Mouse (Mus musculus): ENCODE data around the gene Myh7b. TPM values are rescaled to one million over a fixed set of nuclear protein-coding genes. Genes with fewer than 3 reads are reported as not detected.

The Myh7b gene
- polyA plus RNA-seq, 1 experiment from 2014 or later: 12.4 TPM

- Histone ChIP-seq H3K27ac (peak overlapping the region; percentile 48; the same call in 1 of the 2 replicates), H3K4me1 (peaks cover 73% of the 10 kb centered on the region), H3K9me3 (no peaks in the 10 kb centered on the region), H3K27me3 (ENCODE audit: insufficient read depth, poor library complexity, severe bottlenecking) (peaks cover 98% of the 10 kb centered on the region), H3K36me3 (peaks cover 100% of the 10 kb centered on the region), H3K4me3 (no peak overlapping the region)
- 35% methylated on average over 20 of the region's 20 CpGs for WGBS
- DNase-seq (ENCODE audit: low spot score): no peak
Observed at GRCm38 (mm10) chr2:155630153-155630552, 19.1 kb downstream of the Myh7b start.

DNA sequence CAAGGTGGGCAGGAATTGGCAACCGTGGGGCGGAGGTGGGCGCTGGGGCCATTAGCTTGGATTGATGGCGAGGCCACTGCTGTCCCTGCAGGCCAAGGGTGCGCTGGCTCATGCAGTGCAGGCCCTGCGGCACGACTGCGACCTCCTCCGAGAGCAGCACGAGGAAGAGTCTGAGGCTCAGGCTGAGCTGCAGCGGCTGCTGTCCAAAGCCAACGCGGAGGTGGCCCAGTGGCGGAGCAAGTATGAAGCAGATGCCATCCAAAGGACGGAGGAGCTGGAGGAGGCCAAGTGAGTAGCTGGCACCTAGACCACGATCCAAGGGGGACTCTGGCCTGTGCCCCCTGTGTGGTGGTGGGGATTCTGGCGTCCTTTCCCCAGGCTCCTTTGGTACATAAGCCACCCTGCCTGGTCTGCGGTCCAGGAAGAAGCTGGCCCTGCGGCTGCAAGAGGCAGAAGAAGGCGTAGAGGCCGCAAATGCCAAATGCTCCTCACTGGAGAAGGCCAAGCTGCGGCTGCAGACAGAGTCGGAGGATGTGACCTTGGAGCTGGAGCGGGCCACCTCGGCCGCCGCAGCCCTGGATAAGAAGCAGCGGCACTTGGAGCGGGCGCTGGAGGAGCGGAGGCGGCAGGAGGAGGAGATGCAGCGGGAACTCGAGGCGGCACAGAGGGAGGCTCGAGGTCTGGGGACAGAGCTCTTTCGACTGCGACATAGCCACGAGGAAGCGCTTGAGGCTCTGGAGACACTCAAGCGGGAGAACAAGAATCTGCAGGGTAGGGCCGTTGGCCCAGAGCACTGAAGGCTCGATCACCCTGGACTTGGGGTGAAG lies 19.8 kb downstream of the Myh7b start:
- H3K9me3 ChIP-seq: no peaks in the 10 kb centered on the region
- 21% methylated on average over 43 of the region's 43 CpGs for WGBS
- no peak overlapping the region for H3K4me3 ChIP-seq
- no peak for DNase-seq (ENCODE audit: low spot score)
- H3K27ac ChIP-seq: peak overlapping the region; percentile 48; the same call in 1 of the 2 replicates
- H3K27me3 ChIP-seq (ENCODE audit: insufficient read depth, poor library complexity, severe bottlenecking): peaks cover 91% of the 10 kb centered on the region
- peaks cover 74% of the 10 kb centered on the region for H3K4me1 ChIP-seq
- H3K36me3 ChIP-seq: peaks cover 100% of the 10 kb centered on the region

DNA sequence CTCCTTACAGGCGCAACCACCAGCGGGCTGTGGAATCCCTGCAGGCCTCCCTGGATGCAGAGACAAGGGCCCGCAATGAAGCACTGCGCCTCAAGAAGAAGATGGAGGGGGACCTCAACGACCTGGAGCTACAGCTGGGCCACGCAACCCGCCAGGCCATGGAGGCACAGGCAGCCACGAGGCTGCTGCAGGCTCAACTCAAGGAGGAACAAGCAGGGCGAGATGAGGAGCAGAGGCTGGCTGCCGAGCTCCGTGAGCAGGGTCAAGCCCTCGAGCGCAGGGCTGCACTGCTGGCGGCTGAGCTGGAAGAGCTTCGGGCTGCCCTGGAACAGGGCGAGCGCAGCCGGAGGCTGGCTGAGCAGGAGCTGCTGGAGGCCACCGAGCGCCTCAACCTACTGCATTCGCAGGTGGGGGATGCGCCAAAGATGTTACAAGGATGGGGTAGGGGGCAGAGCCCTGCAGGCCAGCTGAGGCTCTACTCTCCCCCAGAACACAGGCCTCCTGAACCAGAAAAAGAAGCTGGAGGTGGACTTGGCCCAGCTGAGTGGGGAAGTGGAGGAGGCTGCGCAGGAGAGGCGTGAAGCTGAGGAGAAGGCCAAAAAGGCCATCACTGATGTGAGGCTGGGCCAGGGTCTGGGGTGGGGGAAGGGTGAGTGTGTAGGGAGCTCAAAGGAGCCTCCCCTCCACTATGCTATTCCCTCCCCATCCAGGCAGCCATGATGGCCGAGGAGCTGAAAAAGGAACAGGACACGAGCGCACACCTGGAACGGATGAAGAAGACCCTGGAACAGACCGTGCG lies 21.3 kb downstream of the Myh7b start:
- Histone ChIP-seq H3K27me3 (ENCODE audit: insufficient read depth, poor library complexity, severe bottlenecking) (peaks cover 76% of the 10 kb centered on the region), H3K36me3 (peaks cover 100% of the 10 kb centered on the region), H3K4me1 (peaks cover 64% of the 10 kb centered on the region), H3K4me3 (no peak overlapping the region), H3K27ac (no peak overlapping the region), H3K9me3 (no peaks in the 10 kb centered on the region)
- DNase-seq (ENCODE audit: low spot score): no peak
- 73% methylated on average over 30 of the region's 30 CpGs for WGBS

DNA sequence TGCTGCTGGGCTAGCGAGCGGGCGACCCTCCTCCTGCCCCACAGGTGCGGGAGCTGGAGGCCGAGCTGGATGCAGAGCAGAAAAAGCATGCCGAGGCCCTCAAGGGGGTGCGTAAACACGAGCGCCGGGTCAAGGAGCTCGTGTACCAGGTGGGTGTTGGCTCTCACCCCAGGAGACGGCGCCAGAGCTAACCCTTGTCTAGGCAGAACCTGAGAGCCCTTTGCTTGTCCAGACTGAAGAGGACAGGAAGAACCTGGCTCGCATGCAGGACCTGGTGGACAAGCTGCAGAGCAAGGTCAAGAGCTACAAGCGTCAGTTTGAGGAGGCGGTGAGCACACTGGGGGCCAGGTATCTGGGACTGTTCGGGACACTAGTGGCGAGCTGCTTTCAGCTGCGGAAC lies 22.1 kb downstream of the Myh7b start:
- WGBS: 65% methylated on average over 19 of the region's 19 CpGs
- Histone ChIP-seq H3K4me1 (peaks cover 62% of the 10 kb centered on the region), H3K27me3 (ENCODE audit: insufficient read depth, poor library complexity, severe bottlenecking) (peaks cover 68% of the 10 kb centered on the region), H3K27ac (no peak overlapping the region), H3K9me3 (no peaks in the 10 kb centered on the region), H3K36me3 (peaks cover 100% of the 10 kb centered on the region), H3K4me3 (no peak overlapping the region)
- DNase-seq (ENCODE audit: low spot score): no peak

GRCm38 (mm10) chr2:155633731-155634130 lies 22.7 kb downstream of the Myh7b start:
- Histone ChIP-seq H3K36me3 (peaks cover 100% of the 10 kb centered on the region), H3K4me3 (no peak overlapping the region), H3K9me3 (no peaks in the 10 kb centered on the region), H3K27ac (no peak overlapping the region), H3K27me3 (ENCODE audit: insufficient read depth, poor library complexity, severe bottlenecking) (peaks cover 62% of the 10 kb centered on the region), H3K4me1 (peaks cover 59% of the 10 kb centered on the region)
- WGBS: 85% methylated on average over 9 of the region's 9 CpGs
- no peak for DNase-seq (ENCODE audit: low spot score)

DNA sequence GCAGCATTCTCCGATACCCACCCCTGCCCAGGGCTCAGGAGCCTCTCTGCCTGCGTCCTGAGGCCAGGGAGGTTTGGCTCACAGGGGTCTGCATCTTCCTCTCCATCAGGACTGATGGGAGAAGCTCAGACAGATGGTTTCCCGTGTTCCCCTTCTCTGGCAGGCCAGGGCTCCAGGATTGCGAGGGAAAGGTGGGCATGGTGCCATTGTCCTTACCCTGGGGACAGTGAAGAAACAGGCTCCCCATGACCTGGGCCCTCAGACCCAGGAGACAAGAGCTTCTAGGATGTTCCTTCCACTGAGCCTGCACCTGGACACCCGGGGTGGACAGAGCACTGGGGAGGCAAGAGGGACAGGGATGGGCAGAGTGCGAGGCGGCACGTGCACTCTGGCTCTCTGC lies 23.6 kb downstream of the Myh7b start:
- peaks cover 51% of the 10 kb centered on the region for H3K4me1 ChIP-seq
- no peak overlapping the region for H3K4me3 ChIP-seq
- peak overlapping the region; percentile 48; the same call in 1 of the 2 replicates for H3K27ac ChIP-seq
- peaks cover 54% of the 10 kb centered on the region for H3K27me3 ChIP-seq (ENCODE audit: insufficient read depth, poor library complexity, severe bottlenecking)
- WGBS: 82% methylated on average over 8 of the region's 8 CpGs
- DNase-seq (ENCODE audit: low spot score): no peak
- peaks cover 100% of the 10 kb centered on the region for H3K36me3 ChIP-seq
- no peaks in the 10 kb centered on the region for H3K9me3 ChIP-seq

- no peak overlapping the region for H3K27ac ChIP-seq
Observed at GRCm38 (mm10) chr2:155635961-155636360, 24.9 kb downstream of the Myh7b start.

DNA sequence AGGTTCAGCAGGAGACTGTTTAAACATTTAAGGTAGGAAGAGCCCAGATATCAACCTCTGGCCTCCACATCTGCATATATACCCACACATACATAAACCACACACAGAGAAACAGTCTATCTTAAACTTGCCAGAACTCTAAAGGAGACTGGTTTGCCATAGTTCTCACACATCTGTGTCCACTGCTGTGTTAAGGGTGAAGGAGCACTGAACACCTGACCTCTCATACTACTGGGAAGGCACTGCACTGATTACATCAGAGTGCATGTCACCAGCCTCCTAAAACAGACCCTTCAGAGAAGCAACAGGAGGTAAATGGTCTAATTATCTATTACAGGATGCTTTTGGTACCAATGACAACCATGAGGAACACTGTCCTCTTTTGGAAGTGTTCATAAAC lies 25.9 kb downstream of the Myh7b start:
- Histone ChIP-seq H3K36me3 (peaks cover 100% of the 10 kb centered on the region), H3K27me3 (ENCODE audit: insufficient read depth, poor library complexity, severe bottlenecking) (peaks cover 31% of the 10 kb centered on the region), H3K27ac (no peak overlapping the region), H3K4me1 (peaks cover 28% of the 10 kb centered on the region), H3K9me3 (no peaks in the 10 kb centered on the region), H3K4me3 (no peak overlapping the region)
- no peak for DNase-seq (ENCODE audit: low spot score)

More at GRCm38 (mm10) chr2:155635961-155636360, 24.9 kb downstream of the Myh7b start:
- H3K4me1 ChIP-seq: peaks cover 37% of the 10 kb centered on the region
- H3K27me3 ChIP-seq (ENCODE audit: insufficient read depth, poor library complexity, severe bottlenecking): peaks cover 40% of the 10 kb centered on the region
- H3K9me3 ChIP-seq: no peaks in the 10 kb centered on the region
- no peak for DNase-seq (ENCODE audit: low spot score)
- no peak overlapping the region for H3K4me3 ChIP-seq
- 93% methylated on average over 8 of the region's 8 CpGs for WGBS
- peaks cover 100% of the 10 kb centered on the region for H3K36me3 ChIP-seq

DNA sequence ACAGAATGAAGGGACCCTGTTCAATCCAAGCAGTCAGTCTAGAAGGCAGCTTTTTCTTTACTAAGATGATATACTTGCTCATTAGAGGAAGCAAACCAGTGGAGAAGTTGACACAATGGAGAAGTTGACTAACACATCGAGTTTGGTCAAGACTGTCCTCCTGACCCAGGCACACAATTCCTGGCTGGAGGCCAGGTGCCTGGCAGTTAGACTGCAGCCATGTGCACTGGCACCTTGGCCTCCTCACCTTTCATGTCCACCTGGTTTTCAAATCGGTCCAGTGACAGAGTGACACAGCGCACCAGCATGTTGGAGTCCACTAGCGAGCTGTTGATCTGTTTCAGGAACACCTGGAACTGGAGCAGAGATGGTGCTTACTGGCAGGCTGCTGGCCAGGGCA lies 26.4 kb downstream of the Myh7b start:
- H3K36me3 ChIP-seq: peaks cover 100% of the 10 kb centered on the region
- H3K27me3 ChIP-seq (ENCODE audit: insufficient read depth, poor library complexity, severe bottlenecking): peaks cover 25% of the 10 kb centered on the region

DNA sequence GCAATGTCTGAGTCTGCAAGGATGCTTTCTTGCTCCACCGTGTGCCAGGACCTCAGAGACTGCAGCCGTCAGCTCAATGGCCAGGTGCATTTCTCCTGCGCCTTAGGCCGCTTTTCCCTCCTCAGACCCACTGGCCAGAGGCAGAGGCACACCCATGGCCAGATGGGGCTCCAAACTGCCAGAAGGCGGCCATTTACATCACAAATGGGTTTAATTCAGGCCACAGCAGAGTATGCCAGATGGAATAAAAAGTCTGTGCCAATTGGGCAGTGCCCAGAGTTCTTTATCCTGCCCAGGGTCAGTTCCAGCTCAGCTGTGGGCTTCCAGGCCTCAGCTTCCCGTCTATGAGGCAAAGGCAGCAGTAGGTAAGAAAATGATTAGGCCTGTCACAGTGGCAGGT lies 29.6 kb downstream of the Myh7b start:
- DNase-seq (ENCODE audit: low spot score): no peak
- 88% methylated on average over 6 of the region's 6 CpGs for WGBS
- H3K4me1 ChIP-seq: no peaks in the 10 kb centered on the region; the same call in 1 of the 2 replicates
- H3K27ac ChIP-seq: no peak overlapping the region
- H3K9me3 ChIP-seq: no peaks in the 10 kb centered on the region
- no peak overlapping the region for H3K4me3 ChIP-seq
- peaks cover 99% of the 10 kb centered on the region for H3K36me3 ChIP-seq
- H3K27me3 ChIP-seq (ENCODE audit: insufficient read depth, poor library complexity, severe bottlenecking): no peaks in the 10 kb centered on the region

More for the DNA sequence above, 26.4 kb downstream of the Myh7b start:
- Histone ChIP-seq H3K9me3 (no peaks in the 10 kb centered on the region), H3K4me1 (peaks cover 23% of the 10 kb centered on the region), H3K27ac (no peak overlapping the region), H3K4me3 (no peak overlapping the region)
- WGBS: 90% methylated on average over 4 of the region's 4 CpGs
- DNase-seq (ENCODE audit: low spot score): no peak

GRCm38 (mm10) chr2:155641540-155642472 lies 30.8 kb downstream of the Myh7b start:
- Histone ChIP-seq H3K36me3 (peaks cover 97% of the 10 kb centered on the region), H3K4me3 (no peak overlapping the region), H3K9me3 (no peaks in the 10 kb centered on the region), H3K4me1 (no peaks in the 10 kb centered on the region), H3K27ac (no peak overlapping the region), H3K27me3 (ENCODE audit: insufficient read depth, poor library complexity, severe bottlenecking) (no peaks in the 10 kb centered on the region)
- no peak for DNase-seq (ENCODE audit: low spot score)
- WGBS: 86% methylated on average over 18 of the region's 18 CpGs

DNA sequence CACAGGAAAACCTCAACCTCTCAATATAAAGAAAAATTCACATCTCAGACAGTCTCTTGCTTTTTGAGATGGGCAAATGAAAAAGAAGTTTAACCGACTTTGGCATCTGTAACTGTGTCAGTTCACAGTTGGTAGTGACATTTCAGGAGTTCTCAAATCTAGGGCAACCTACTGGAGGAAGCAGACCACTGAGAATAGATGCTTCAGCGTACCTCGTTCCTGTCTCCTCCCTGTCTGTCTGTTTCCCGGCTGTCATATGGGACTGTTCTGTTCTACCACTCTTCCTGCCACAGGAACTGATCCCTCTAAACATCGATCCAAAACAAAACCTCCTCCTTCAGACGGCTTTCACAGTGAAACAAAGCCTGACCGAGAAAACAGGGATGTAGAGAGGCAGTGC lies 34.7 kb downstream of the Myh7b start:
- Histone ChIP-seq H3K27ac (no peak overlapping the region), H3K27me3 (ENCODE audit: insufficient read depth, poor library complexity, severe bottlenecking) (no peaks in the 10 kb centered on the region), H3K4me1 (no peaks in the 10 kb centered on the region), H3K4me3 (no peak overlapping the region), H3K36me3 (peaks cover 92% of the 10 kb centered on the region), H3K9me3 (no peaks in the 10 kb centered on the region)
- WGBS: 88% methylated on average over 7 of the region's 7 CpGs
- no peak for DNase-seq (ENCODE audit: low spot score)
